Mouse (Mus musculus): Measurements from ENCODE around the gene Gm156. TPM values are rescaled to one million over a fixed set of nuclear protein-coding genes. Genes with fewer than 3 reads are reported as not detected.
"Not testable (repeated sequence)": the region's sequence is repeated elsewhere in the genome, so short reads cannot be mapped to it uniquely, and the experiment has no call there.

Gene Gm156
- polyA plus RNA-seq (2015; fragmentation: Nextera tagmentation; extraction: Ambion mirVana) = not detected in 2 replicates

GRCm38 (mm10) chr6:129784170-129784569 is at the start of gene Gm156:
Gm156 (minus strand) TSS chr6:129784270.
- not testable (repeated sequence) for H3K9me3 ChIP-seq (replicated peaks); H3K36me3 ChIP-seq (ENCODE audit: poor library complexity, severe bottlenecking); H3K27me3 ChIP-seq; H3K9ac ChIP-seq; ATAC-seq; H3K4me1 ChIP-seq; H3K4me3 ChIP-seq; H3K27ac ChIP-seq; H3K4me2 ChIP-seq
- 89% methylated on average over 3 of the region's 3 CpGs for WGBS

DNA sequence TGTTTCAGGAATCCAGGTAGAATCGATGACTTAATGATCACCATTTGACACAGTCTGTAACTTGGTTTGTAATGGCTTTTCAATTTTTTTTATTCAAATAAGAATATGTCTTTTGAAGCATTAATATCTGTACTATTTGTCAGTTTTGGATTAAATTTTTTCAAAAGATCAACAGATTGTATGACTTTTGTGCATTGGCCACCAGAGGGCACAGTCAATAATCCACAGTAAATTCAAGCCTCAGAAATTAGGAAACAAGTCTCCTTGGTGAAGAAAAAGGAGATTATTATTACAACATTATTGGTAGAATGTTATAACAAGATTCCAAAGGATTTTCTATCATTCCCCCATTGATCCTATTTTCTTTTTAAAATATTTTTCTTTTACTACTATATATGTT is 41.5 kb upstream of the Gm156 start:
- no peaks in the 10 kb centered on the region for H3K4me1 ChIP-seq
- 90% methylated on average over 1 of the region's 1 CpGs for WGBS
- no peak overlapping the region for H3K9ac ChIP-seq

DNA sequence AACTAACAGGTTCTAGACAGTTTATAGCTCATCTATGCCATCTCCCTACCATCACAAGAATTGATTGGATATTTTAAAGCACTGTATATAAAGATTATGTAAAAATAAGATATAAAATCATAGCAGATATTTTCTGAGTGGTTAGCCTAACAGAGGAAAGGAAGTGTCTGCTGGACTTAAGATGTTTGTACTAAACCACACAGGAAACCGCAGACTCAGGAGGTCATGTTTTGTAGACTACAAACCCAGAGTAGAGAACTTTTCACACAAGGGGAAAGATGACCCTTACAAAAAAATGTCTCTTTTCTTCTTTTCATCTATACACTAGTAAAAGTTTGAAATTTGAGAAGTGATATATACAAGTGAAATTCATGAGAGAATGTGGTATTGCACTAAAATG is 39.9 kb upstream of the Gm156 start:
- WGBS = 88% methylated on average over 1 of the region's 1 CpGs
- Histone ChIP-seq H3K4me3 (no peak overlapping the region), H3K9me3 (replicated peaks) (peaks cover 17% of the 10 kb centered on the region), H3K27ac (no peak overlapping the region), H3K9ac (no peak overlapping the region), H3K27me3 (no peaks in the 10 kb centered on the region), H3K4me1 (no peaks in the 10 kb centered on the region), H3K36me3 (ENCODE audit: poor library complexity, severe bottlenecking) (no peaks in the 10 kb centered on the region), H3K4me2 (no peak overlapping the region)
- no peak for ATAC-seq

More for the DNA sequence above, 41.5 kb upstream of the Gm156 start:
- no peak for ATAC-seq
- H3K4me3 ChIP-seq = no peak overlapping the region
- H3K36me3 ChIP-seq (ENCODE audit: poor library complexity, severe bottlenecking) = no peaks in the 10 kb centered on the region
- peaks cover 18% of the 10 kb centered on the region for H3K9me3 ChIP-seq (replicated peaks)
- H3K27me3 ChIP-seq = no peaks in the 10 kb centered on the region
- H3K4me2 ChIP-seq = no peak overlapping the region
- no peak overlapping the region for H3K27ac ChIP-seq

GRCm38 (mm10) chr6:129817731-129818130 is 33.7 kb upstream of the Gm156 start:
- Histone ChIP-seq H3K4me1 (no peaks in the 10 kb centered on the region), H3K36me3 (ENCODE audit: poor library complexity, severe bottlenecking) (no peaks in the 10 kb centered on the region), H3K4me3 (no peak overlapping the region), H3K27me3 (no peaks in the 10 kb centered on the region), H3K4me2 (no peak overlapping the region), H3K9me3 (replicated peaks) (peaks cover 7% of the 10 kb centered on the region), H3K9ac (no peak overlapping the region), H3K27ac (no peak overlapping the region)
- ATAC-seq = no peak
- 66% methylated on average over 3 of the region's 3 CpGs for WGBS

DNA sequence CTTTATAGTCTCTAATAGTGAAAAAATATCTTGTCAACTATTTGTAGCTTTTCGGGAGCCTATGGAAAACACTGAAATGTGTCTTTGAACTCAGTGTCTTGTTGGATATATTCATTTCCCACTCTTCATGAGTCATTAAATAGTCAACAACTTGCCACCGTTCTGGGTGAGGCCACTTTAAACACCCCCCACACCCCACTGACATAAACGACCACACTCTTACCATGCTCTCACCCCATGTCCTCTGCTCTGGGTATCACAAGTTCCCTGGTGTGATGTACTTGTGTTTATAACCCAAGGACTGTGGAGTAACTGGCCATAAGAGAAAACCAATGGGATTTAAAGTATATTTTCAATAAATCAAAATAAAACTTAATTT is 36.4 kb downstream of the Gm156 start:
- no peak for ATAC-seq
- no peaks in the 10 kb centered on the region for H3K4me1 ChIP-seq
- H3K27ac ChIP-seq = no peak overlapping the region
- H3K9ac ChIP-seq = no peak overlapping the region
- H3K36me3 ChIP-seq (ENCODE audit: poor library complexity, severe bottlenecking) = no peaks in the 10 kb centered on the region
- H3K27me3 ChIP-seq = no peaks in the 10 kb centered on the region
- H3K4me3 ChIP-seq = no peak overlapping the region
- peaks cover 7% of the 10 kb centered on the region for H3K9me3 ChIP-seq (replicated peaks)
- no peak overlapping the region for H3K4me2 ChIP-seq
- 71% methylated on average over 3 of the region's 3 CpGs for WGBS

GRCm38 (mm10) chr6:129747016-129747653 is 36.9 kb downstream of the Gm156 start:
- ATAC-seq = no peak
- no peak overlapping the region for H3K9ac ChIP-seq
- H3K27ac ChIP-seq = no peak overlapping the region
- no peaks in the 10 kb centered on the region for H3K4me1 ChIP-seq
- WGBS = 89% methylated on average over 4 of the region's 4 CpGs
- no peaks in the 10 kb centered on the region for H3K27me3 ChIP-seq
- H3K9me3 ChIP-seq (replicated peaks) = peaks cover 7% of the 10 kb centered on the region
- no peak overlapping the region for H3K4me3 ChIP-seq
- H3K4me2 ChIP-seq = no peak overlapping the region
- H3K36me3 ChIP-seq (ENCODE audit: poor library complexity, severe bottlenecking) = no peaks in the 10 kb centered on the region

DNA sequence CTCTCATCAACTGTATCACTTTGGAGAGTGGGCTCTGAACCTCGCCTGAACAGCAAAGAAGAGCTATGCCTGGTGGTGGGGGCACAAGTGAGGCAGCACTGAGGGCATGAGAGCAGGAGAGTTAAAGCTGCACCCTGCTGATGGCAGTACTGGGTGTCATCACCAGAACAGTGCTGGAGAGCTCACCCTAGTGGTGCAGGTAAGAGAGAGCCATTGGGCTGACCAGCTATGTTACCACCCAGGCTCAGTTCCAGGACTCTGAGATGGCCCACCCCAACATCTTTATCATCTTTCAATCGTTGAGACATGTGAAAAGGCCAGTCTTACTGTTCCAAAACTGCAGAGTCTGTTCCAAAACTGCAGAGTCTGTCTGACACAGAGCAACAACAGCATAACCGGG is 37.9 kb downstream of the Gm156 start:
- Histone ChIP-seq H3K36me3 (ENCODE audit: poor library complexity, severe bottlenecking) (no peaks in the 10 kb centered on the region), H3K4me3 (no peak overlapping the region), H3K27me3 (no peaks in the 10 kb centered on the region), H3K27ac (no peak overlapping the region), H3K4me1 (no peaks in the 10 kb centered on the region), H3K4me2 (no peak overlapping the region), H3K9ac (no peak overlapping the region), H3K9me3 (replicated peaks) (peaks cover 7% of the 10 kb centered on the region)
- WGBS = 61% methylated on average over 3 of the region's 3 CpGs
- no peak for ATAC-seq

GRCm38 (mm10) chr6:129740069-129740721 is 43.9 kb downstream of the Gm156 start, which contains the start of gene Klri2:
Klri2 (minus strand) TSS chr6:129740484.
- Histone ChIP-seq H3K9me3 (replicated peaks) (no peaks in the 10 kb centered on the region; the same call in 1 of the 2 replicates), H3K4me3 (no peak within 1 kb of the TSS), H3K4me1 (no peaks in the 10 kb centered on the region), H3K27ac (no peak within 1 kb of the TSS), H3K4me2 (no peak within 1 kb of the TSS), H3K36me3 (ENCODE audit: poor library complexity, severe bottlenecking) (no peaks in the 10 kb centered on the region), H3K27me3 (no peaks in the 10 kb centered on the region), H3K9ac (no peak within 1 kb of the TSS)
- WGBS = 63% methylated on average over 2 of the region's 2 CpGs
- ATAC-seq = no peak

DNA sequence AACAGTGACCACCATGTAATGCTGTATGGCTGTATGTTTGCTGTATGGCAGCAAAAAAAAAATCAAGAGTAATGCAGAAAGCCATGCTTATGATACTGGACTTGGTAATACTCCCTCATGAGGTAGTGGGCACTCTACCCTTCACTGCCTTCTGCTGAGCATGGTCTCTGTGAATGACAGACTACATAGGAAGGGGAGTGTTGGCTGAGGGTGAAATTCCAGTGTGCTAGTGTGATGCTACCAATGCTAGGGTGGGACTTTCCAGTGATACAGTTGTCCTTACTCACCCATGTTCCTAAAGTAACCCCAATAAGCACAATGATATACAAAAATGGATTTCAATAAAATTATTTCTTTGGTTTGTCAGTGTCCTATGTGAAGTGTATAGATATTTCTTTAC is 47.7 kb downstream of the Gm156 start:
- no peak overlapping the region for H3K9ac ChIP-seq
- H3K9me3 ChIP-seq (replicated peaks) = no peaks in the 10 kb centered on the region
- no peaks in the 10 kb centered on the region for H3K36me3 ChIP-seq (ENCODE audit: poor library complexity, severe bottlenecking)
- no peak overlapping the region for H3K27ac ChIP-seq
- no peaks in the 10 kb centered on the region for H3K4me1 ChIP-seq
- ATAC-seq = no peak
- H3K4me2 ChIP-seq = no peak overlapping the region
- no peak overlapping the region for H3K4me3 ChIP-seq
- H3K27me3 ChIP-seq = no peaks in the 10 kb centered on the region

- Histone ChIP-seq H3K9ac (no peak overlapping the region), H3K36me3 (ENCODE audit: poor library complexity, severe bottlenecking) (no peaks in the 10 kb centered on the region), H3K4me1 (no peaks in the 10 kb centered on the region), H3K4me3 (no peak overlapping the region), H3K27ac (no peak overlapping the region), H3K9me3 (replicated peaks) (no peaks in the 10 kb centered on the region), H3K27me3 (no peaks in the 10 kb centered on the region), H3K4me2 (no peak overlapping the region)
- WGBS = 95% methylated on average over 1 of the region's 1 CpGs
- no peak for ATAC-seq
Measured at GRCm38 (mm10) chr6:129727237-129727636, 56.8 kb downstream of the Gm156 start.

- Histone ChIP-seq H3K4me1 (no peaks in the 10 kb centered on the region), H3K27me3 (no peaks in the 10 kb centered on the region), H3K27ac (no peak overlapping the region), H3K9me3 (replicated peaks) (no peaks in the 10 kb centered on the region), H3K4me3 (no peak overlapping the region), H3K9ac (no peak overlapping the region), H3K36me3 (ENCODE audit: poor library complexity, severe bottlenecking) (no peaks in the 10 kb centered on the region), H3K4me2 (no peak overlapping the region)
- WGBS = 67% methylated on average over 1 of the region's 1 CpGs
- ATAC-seq = no peak
Measured at GRCm38 (mm10) chr6:129721390-129721789, 62.7 kb downstream of the Gm156 start.

- Histone ChIP-seq H3K4me1 (no peaks in the 10 kb centered on the region), H3K27ac (no peak overlapping the region), H3K9me3 (replicated peaks) (no peaks in the 10 kb centered on the region), H3K27me3 (no peaks in the 10 kb centered on the region), H3K36me3 (ENCODE audit: poor library complexity, severe bottlenecking) (no peaks in the 10 kb centered on the region), H3K4me2 (no peak overlapping the region), H3K9ac (no peak overlapping the region), H3K4me3 (no peak overlapping the region)
- no peak for ATAC-seq
- WGBS = 28% methylated on average over 3 of the region's 3 CpGs
Measured at GRCm38 (mm10) chr6:129720487-129720886, 63.6 kb downstream of the Gm156 start.

DNA sequence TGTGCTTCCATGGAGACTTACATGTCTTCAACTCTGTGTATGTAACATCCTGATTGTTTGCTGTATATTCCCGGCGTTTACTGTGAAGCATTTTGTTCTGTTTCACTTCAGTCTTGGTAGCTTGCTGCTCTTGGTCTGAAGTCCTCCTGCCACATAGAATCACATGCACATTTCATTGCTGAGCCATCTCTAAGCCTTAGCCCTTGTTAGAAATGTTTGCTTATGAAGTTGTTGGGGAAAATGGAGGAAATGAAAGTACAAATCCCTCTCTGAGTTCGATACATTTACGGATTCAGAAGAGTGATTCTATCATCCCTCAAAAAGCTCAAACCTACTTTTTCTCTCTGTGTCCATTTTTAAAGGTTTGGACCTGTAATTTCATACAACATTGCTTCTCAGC is 67.0 kb downstream of the Gm156 start, which contains the start of gene Klri1:
Klri1 (minus strand) TSS at position 101 of the 400 bp plus-strand sequence.
- H3K27me3 ChIP-seq = no peaks in the 10 kb centered on the region
- WGBS = 92% methylated on average over 4 of the region's 4 CpGs

More for the DNA sequence above, 67.0 kb downstream of the Gm156 start, which contains the start of gene Klri1:
- H3K9me3 ChIP-seq (replicated peaks) = no peaks in the 10 kb centered on the region
- no peak within 1 kb of the TSS for H3K27ac ChIP-seq
- H3K4me2 ChIP-seq = no peak within 1 kb of the TSS
- H3K36me3 ChIP-seq (ENCODE audit: poor library complexity, severe bottlenecking) = no peaks in the 10 kb centered on the region
- no peak within 1 kb of the TSS for H3K4me3 ChIP-seq
- H3K4me1 ChIP-seq = no peaks in the 10 kb centered on the region
- H3K9ac ChIP-seq = no peak within 1 kb of the TSS
- ATAC-seq = no peak

All from forebrain, embryonic 13.5 days (tissue).